Mouse (Mus musculus) hindbrain, postnatal 0 days (tissue): ENCODE measurements around the gene Dnase1l3. TPM values are rescaled to one million over a fixed set of nuclear protein-coding genes. Genes with fewer than 3 reads are reported as not detected.

Source experiments
- ATAC-seq: fragments of 200-750 bp; cut with Nextera tagmentation; 2 replicates; pipeline ENCODE4 v1.8.0; 2017; ENCODE audit warnings: mild to moderate bottlenecking, moderate TSS enrichment, moderate library complexity
- DNase-seq: peaks from one replicate; pipeline ENCODE4 v3.0.0-alpha.2; 2015; ENCODE audit warnings: low spot score
- H3K27ac ChIP-seq: fragments of 300-500 bp; sonication (generic); 2 replicates; pipeline ENCODE4 v1.5.1; 2014; ENCODE audit warnings: mild to moderate bottlenecking
- H3K27me3 ChIP-seq: fragments of 300-500 bp; sonication (generic); 2 replicates; pipeline ENCODE4 v1.6.1; 2014; ENCODE audit warnings: low read length, mixed read lengths; ENCODE audit not compliant: insufficient read depth
- H3K36me3 ChIP-seq: fragments of 300-500 bp; sonication (generic); 2 replicates; pipeline ENCODE4 v1.6.1; 2014; ENCODE audit warnings: low read length, mixed read lengths; ENCODE audit not compliant: insufficient read depth
- H3K4me1 ChIP-seq: fragments of 300-500 bp; sonication (generic); 2 replicates; pipeline ENCODE4 v1.6.1; 2014; ENCODE audit warnings: antibody characterized with exemption, low read length, mixed read lengths; ENCODE audit not compliant: insufficient read depth
- H3K4me2 ChIP-seq: fragments of 300-500 bp; sonication (generic); 2 replicates; pipeline ENCODE4 v1.6.1; 2014; ENCODE audit warnings: low read depth, mild to moderate bottlenecking, low read length, moderate library complexity, mixed read lengths
- H3K4me3 ChIP-seq: fragments of 300-500 bp; sonication (generic); 2 replicates; pipeline ENCODE4 v1.5.1; 2014; ENCODE audit warnings: low read length
- H3K9ac ChIP-seq: fragments of 300-500 bp; sonication (generic); replicated peaks from 2 replicates; pipeline ENCODE4 v1.6.1; 2014; ENCODE audit warnings: mild to moderate bottlenecking, low read length, moderate library complexity, mixed read lengths
- H3K9me3 ChIP-seq: fragments of 300-500 bp; sonication (generic); 2 replicates; pipeline ENCODE4 v1.6.1; 2016; ENCODE audit warnings: low read length, mixed read lengths
- CTCF ChIP-seq: IDR thresholded peaks from 2 replicates; pipeline ENCODE4 v1.5.1; 2016; ENCODE audit warnings: antibody characterized with exemption, control low read depth, low read depth
- WGBS: fragments of 180-500 bp; shearing (Covaris S2); extraction: QIAGEN DNeasy Blood & Tissue Kit; methylation state at CpG from one replicate; pipeline ENCODE4 v1.1.7; 2014; 5-methylcytosine and 5-hydroxymethylcytosine counted together
- polyA plus RNA-seq: library from polyadenylated mRNA; unstranded; fragments of >200 nt; fragmentation: Nextera tagmentation; extraction: Ambion mirVana; gene quantifications from 2 replicates; pipeline ENCODE4 v1.2.1, GENCODE M21; 2015
- total RNA-seq: library from RNA; depleted of rRNA; stranded (reverse); fragments of >200 nt; gene quantifications from 2 replicates; pipeline ENCODE4 v1.2.3, GENCODE M21; 2014

Dnase1l3 gene
- total and polyA plus RNA-seq, 2 experiments from 2014 or later = 0.09 TPM; not detected in 1

DNA sequence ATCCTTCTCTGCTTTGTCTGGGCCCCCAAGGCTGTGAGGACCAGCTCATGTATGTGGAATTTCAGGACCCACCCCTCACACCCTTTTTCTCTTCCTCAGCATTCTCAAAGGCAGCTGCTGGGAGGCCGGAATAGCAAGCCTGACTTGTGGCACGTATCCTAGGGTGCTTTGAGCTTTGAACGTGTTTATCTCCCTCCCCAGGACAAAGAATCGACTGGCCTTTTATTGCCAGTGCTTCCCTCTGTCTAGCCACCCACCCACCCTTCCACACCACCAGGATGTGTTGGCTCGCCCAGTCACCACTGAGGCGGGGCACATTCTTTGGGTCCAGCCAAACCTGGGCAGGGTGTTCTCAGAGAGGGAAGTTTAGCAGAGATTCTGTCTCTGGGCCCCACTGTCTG is 40.3 kb downstream of the Dnase1l3 start:
- Histone ChIP-seq H3K27me3 (no peaks in the 10 kb centered on the region), H3K4me2 (no peak overlapping the region), H3K4me1 (no peaks in the 10 kb centered on the region), H3K27ac (no peak overlapping the region), H3K9me3 (no peaks in the 10 kb centered on the region), H3K4me3 (no peak overlapping the region), H3K36me3 (peaks cover 13% of the 10 kb centered on the region; the same call in 1 of the 2 replicates), H3K9ac (no peak overlapping the region)
- TF ChIP-seq CTCF = no peak
- no peak for ATAC-seq
- 34% methylated on average over 6 of the region's 6 CpGs for WGBS
- DNase-seq = no peak

GRCm38 (mm10) chr14:7952610-7953254 is 41.6 kb downstream of the Dnase1l3 start:
- Histone ChIP-seq H3K9me3 (no peaks in the 10 kb centered on the region), H3K27ac (peak overlapping the region; percentile 36; the same call in 1 of the 2 replicates), H3K4me3 (no peak overlapping the region), H3K4me2 (no peak overlapping the region), H3K27me3 (no peaks in the 10 kb centered on the region), H3K9ac (no peak overlapping the region), H3K4me1 (no peaks in the 10 kb centered on the region), H3K36me3 (peaks cover 13% of the 10 kb centered on the region; the same call in 1 of the 2 replicates)
- TF ChIP-seq CTCF = no peak
- DNase-seq (no peak), ATAC-seq (no peak)
- WGBS = 37% methylated on average over 12 of the region's 12 CpGs

GRCm38 (mm10) chr14:7951234-7951633 is 43.1 kb downstream of the Dnase1l3 start:
- H3K36me3 ChIP-seq = peaks cover 14% of the 10 kb centered on the region; the same call in 1 of the 2 replicates
- H3K4me1 ChIP-seq = no peaks in the 10 kb centered on the region
- 91% methylated on average over 9 of the region's 9 CpGs for WGBS
- no peak overlapping the region for H3K27ac ChIP-seq
- H3K9ac ChIP-seq = no peak overlapping the region
- no peaks in the 10 kb centered on the region for H3K27me3 ChIP-seq
- no peak overlapping the region for H3K4me2 ChIP-seq
- ATAC-seq (no peak), DNase-seq (no peak)
- TF ChIP-seq CTCF = no peak
- H3K4me3 ChIP-seq = no peak overlapping the region
- no peaks in the 10 kb centered on the region for H3K9me3 ChIP-seq

DNA sequence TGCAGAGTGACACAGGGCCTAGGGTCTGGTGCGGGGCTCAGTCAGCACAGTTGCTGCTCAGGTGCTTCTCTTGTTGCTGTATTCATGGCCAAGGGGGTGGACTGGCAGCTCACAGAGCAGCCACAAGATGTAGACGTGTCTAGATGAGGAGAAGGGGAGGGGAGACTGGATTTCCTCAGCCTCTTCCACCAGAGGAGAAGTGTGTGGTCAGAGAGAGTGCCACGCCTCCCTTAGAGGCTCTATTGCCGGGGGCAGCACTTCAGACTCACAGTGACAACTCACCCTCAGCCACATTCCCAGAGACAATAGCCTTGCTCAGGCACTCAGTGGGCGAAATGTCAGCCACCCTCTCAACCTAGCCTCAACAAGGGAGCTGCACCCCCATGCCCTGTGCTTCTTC is 49.1 kb downstream of the Dnase1l3 start:
- ATAC-seq = no peak
- H3K27ac ChIP-seq = no peak overlapping the region
- H3K4me1 ChIP-seq = peaks cover 5% of the 10 kb centered on the region; the same call in 1 of the 2 replicates
- H3K9me3 ChIP-seq = no peaks in the 10 kb centered on the region
- H3K4me2 ChIP-seq = no peak overlapping the region
- H3K9ac ChIP-seq = no peak overlapping the region
- no peaks in the 10 kb centered on the region for H3K27me3 ChIP-seq
- H3K36me3 ChIP-seq = peaks cover 34% of the 10 kb centered on the region; the same call in 1 of the 2 replicates
- no peak for DNase-seq
- no peak for TF ChIP-seq CTCF
- WGBS = 73% methylated on average over 5 of the region's 5 CpGs
- no peak overlapping the region for H3K4me3 ChIP-seq

GRCm38 (mm10) chr14:7944349-7945039 is 49.9 kb downstream of the Dnase1l3 start:
- no peaks in the 10 kb centered on the region for H3K9me3 ChIP-seq
- H3K27ac ChIP-seq = 0 out of 2 replicates have a peak overlapping the region, but pooled peaks have one; percentile 17
- peak; percentile 36; the same call in 1 of the 2 replicates for TF ChIP-seq CTCF
- peaks cover 5% of the 10 kb centered on the region; the same call in 1 of the 2 replicates for H3K4me1 ChIP-seq
- no peak for DNase-seq
- no peak overlapping the region for H3K4me3 ChIP-seq
- H3K4me2 ChIP-seq = no peak overlapping the region
- peaks cover 30% of the 10 kb centered on the region; the same call in 1 of the 2 replicates for H3K36me3 ChIP-seq
- no peaks in the 10 kb centered on the region for H3K27me3 ChIP-seq
- no peak for ATAC-seq
- WGBS = 64% methylated on average over 8 of the region's 8 CpGs
- H3K9ac ChIP-seq = no peak overlapping the region

- Histone ChIP-seq H3K4me1 (peaks cover 5% of the 10 kb centered on the region; the same call in 1 of the 2 replicates), H3K4me2 (no peak overlapping the region), H3K27ac (peak overlapping the region; percentile 17; the same call in 1 of the 2 replicates), H3K36me3 (peaks cover 30% of the 10 kb centered on the region), H3K9ac (no peak overlapping the region), H3K9me3 (no peaks in the 10 kb centered on the region), H3K27me3 (no peaks in the 10 kb centered on the region), H3K4me3 (no peak overlapping the region)
- TF ChIP-seq CTCF = no peak
- no peak for ATAC-seq
- DNase-seq = no peak
- WGBS = 45% methylated on average over 3 of the region's 3 CpGs
Measured at GRCm38 (mm10) chr14:7943801-7944135, 50.6 kb downstream of the Dnase1l3 start.
